Mouse (Mus musculus): Measurements from ENCODE around the gene Nfil3. TPM values are rescaled to one million over a fixed set of nuclear protein-coding genes. Genes with fewer than 3 reads are reported as not detected.

The Nfil3 gene
- total RNA-seq, 2 experiments from 2014 or later, result 12.5 to 15.1 TPM

GRCm38 (mm10) chr13:52985508-52986214, 4.8 kb upstream of the Nfil3 start:
- no peak for DNase-seq (ENCODE audit: extremely low spot score in 1 of 2, low spot score in 1 of 2)

- peak; percentile 91 to 98 for DNase-seq (ENCODE audit: extremely low spot score in 1 of 2, low spot score in 1 of 2)
Measured at GRCm38 (mm10) chr13:52982703-52983102, 1.8 kb upstream of the Nfil3 start.

- peak; percentile 16 to 26 for DNase-seq (ENCODE audit: extremely low spot score in 1 of 2, low spot score in 1 of 2)
Measured at GRCm38 (mm10) chr13:52981441-52982281, 788 bp upstream of the Nfil3 start.

- DNase-seq (ENCODE audit: extremely low spot score in 1 of 2, low spot score in 1 of 2), result peak; percentile 57 to 80
Measured at GRCm38 (mm10) chr13:52980211-52980950, 492 bp downstream of the Nfil3 start.

- DNase-seq (ENCODE audit: extremely low spot score in 1 of 2, low spot score in 1 of 2), result no peak
Measured at GRCm38 (mm10) chr13:52979331-52980051, 1.4 kb downstream of the Nfil3 start.

GRCm38 (mm10) chr13:52978321-52978981, 2.4 kb downstream of the Nfil3 start:
- DNase-seq (ENCODE audit: extremely low spot score in 1 of 2, low spot score in 1 of 2), result peak in 1 of 2 experiments; percentile 11

GRCm38 (mm10) chr13:52977757-52978156, 3.1 kb downstream of the Nfil3 start:
- DNase-seq (ENCODE audit: extremely low spot score in 1 of 2, low spot score in 1 of 2), result no peak

GRCm38 (mm10) chr13:52977221-52977609, 3.7 kb downstream of the Nfil3 start:
- no peak for DNase-seq (ENCODE audit: extremely low spot score in 1 of 2, low spot score in 1 of 2)

GRCm38 (mm10) chr13:52976510-52977220, 4.2 kb downstream of the Nfil3 start:
- no peak for DNase-seq (ENCODE audit: extremely low spot score in 1 of 2, low spot score in 1 of 2)

- no peak for DNase-seq (ENCODE audit: extremely low spot score in 1 of 2, low spot score in 1 of 2)
Measured at GRCm38 (mm10) chr13:52976130-52976509, 4.8 kb downstream of the Nfil3 start.

GRCm38 (mm10) chr13:52974676-52975075, 6.2 kb downstream of the Nfil3 start:
- DNase-seq (ENCODE audit: extremely low spot score in 1 of 2, low spot score in 1 of 2), result no peak

- DNase-seq (ENCODE audit: extremely low spot score in 1 of 2, low spot score in 1 of 2), result no peak
Measured at GRCm38 (mm10) chr13:52973427-52973826, 7.4 kb downstream of the Nfil3 start.

- no peak for DNase-seq (ENCODE audit: extremely low spot score in 1 of 2, low spot score in 1 of 2)
Measured at GRCm38 (mm10) chr13:52972626-52973025, 8.2 kb downstream of the Nfil3 start.

GRCm38 (mm10) chr13:52970876-52971275, 10.0 kb downstream of the Nfil3 start:
- no peak for DNase-seq (ENCODE audit: extremely low spot score in 1 of 2, low spot score in 1 of 2)

- no peak for DNase-seq (ENCODE audit: extremely low spot score in 1 of 2, low spot score in 1 of 2)
Measured at GRCm38 (mm10) chr13:52962922-52963321, 18.0 kb downstream of the Nfil3 start.

GRCm38 (mm10) chr13:52962361-52962760, 18.5 kb downstream of the Nfil3 start:
- DNase-seq (ENCODE audit: extremely low spot score in 1 of 2, low spot score in 1 of 2), result no peak

- no peak for DNase-seq (ENCODE audit: extremely low spot score in 1 of 2, low spot score in 1 of 2)
Measured at GRCm38 (mm10) chr13:52953779-52954553, 26.9 kb downstream of the Nfil3 start.

GRCm38 (mm10) chr13:52949211-52949610, 31.7 kb downstream of the Nfil3 start:
- no peak for DNase-seq (ENCODE audit: extremely low spot score in 1 of 2, low spot score in 1 of 2)
